Mouse (Mus musculus) urinary bladder, adult 18-20 months (tissue): Measurements from ENCODE around the gene Rdm1.
"Not testable (repeated sequence)": the region's sequence is repeated elsewhere in the genome, so short reads cannot be mapped to it uniquely, and the experiment has no call there.

Source experiments
- DNase-seq, 2 experiments: peaks; one replicate each; pipeline ENCODE4 v3.0.0; 2022; ENCODE audit warnings: low spot score in 2 of 2, mixed read lengths in 2 of 2

Rdm1 gene

GRCm38 (mm10) chr11:101616948-101617767 is 9.8 kb upstream of the Rdm1 start:
- no peak for DNase-seq

GRCm38 (mm10) chr11:101617849-101618248 is 9.1 kb upstream of the Rdm1 start:
- no peak for DNase-seq

GRCm38 (mm10) chr11:101618596-101618995 is 8.4 kb upstream of the Rdm1 start:
- DNase-seq: no peak

GRCm38 (mm10) chr11:101620022-101620655 is 6.9 kb upstream of the Rdm1 start:
- not testable (repeated sequence) for DNase-seq

GRCm38 (mm10) chr11:101626649-101626994 is 373 bp upstream of the Rdm1 start:
- DNase-seq: no peak

GRCm38 (mm10) chr11:101627857-101628559 is 1.0 kb downstream of the Rdm1 start:
- DNase-seq: peak; percentile 80

GRCm38 (mm10) chr11:101628733-101629417 is 1.9 kb downstream of the Rdm1 start:
- DNase-seq: not testable (repeated sequence)

- DNase-seq: no peak
These were observed 8.7 kb downstream of the Rdm1 start for GRCm38 (mm10) chr11:101635660-101636059.

GRCm38 (mm10) chr11:101639761-101640160 is 12.8 kb downstream of the Rdm1 start:
- DNase-seq: no peak

- DNase-seq: peak; percentile 63 to 64
These were observed 14.1 kb downstream of the Rdm1 start for GRCm38 (mm10) chr11:101640857-101641709.

GRCm38 (mm10) chr11:101641710-101642642 is 15.0 kb downstream of the Rdm1 start:
- DNase-seq: not testable (repeated sequence)

GRCm38 (mm10) chr11:101642931-101643330 is 15.9 kb downstream of the Rdm1 start:
- no peak for DNase-seq

- DNase-seq: no peak
These were observed 17.6 kb downstream of the Rdm1 start for GRCm38 (mm10) chr11:101644591-101644990.

GRCm38 (mm10) chr11:101645043-101645410 is 18.0 kb downstream of the Rdm1 start:
- not testable (repeated sequence) for DNase-seq

- peak; percentile 40 to 48 for DNase-seq
These were observed 18.7 kb downstream of the Rdm1 start for GRCm38 (mm10) chr11:101645411-101646282.

GRCm38 (mm10) chr11:101646283-101646794 is 19.3 kb downstream of the Rdm1 start:
- not testable (repeated sequence) for DNase-seq

GRCm38 (mm10) chr11:101647093-101647492 is 20.1 kb downstream of the Rdm1 start:
- not testable (repeated sequence) for DNase-seq

- DNase-seq: no peak
These were observed 29.4 kb downstream of the Rdm1 start for GRCm38 (mm10) chr11:101656356-101656755.

- no peak for DNase-seq
These were observed 30.5 kb downstream of the Rdm1 start for GRCm38 (mm10) chr11:101657528-101657885.
